Mouse (Mus musculus) spleen, postnatal 4 days (tissue): Measurements from ENCODE around the gene Il15ra.

Experiments used
- DNase-seq, 2 experiments: peaks; one replicate each; pipeline ENCODE4 v3.0.0; 2022; ENCODE audit warnings: low spot score in 2 of 2

The Il15ra gene

GRCm38 (mm10) chr2:11705201-11706025 is at the start of gene Il15ra:
Il15ra (plus strand) TSS chr2:11705290.
- DNase-seq: peak; percentile 26 to 72

GRCm38 (mm10) chr2:11657581-11657980 is 47.5 kb upstream of the Il15ra start:
- no peak for DNase-seq

- no peak for DNase-seq
Observed at GRCm38 (mm10) chr2:11659263-11659662, 45.8 kb upstream of the Il15ra start.

DNA sequence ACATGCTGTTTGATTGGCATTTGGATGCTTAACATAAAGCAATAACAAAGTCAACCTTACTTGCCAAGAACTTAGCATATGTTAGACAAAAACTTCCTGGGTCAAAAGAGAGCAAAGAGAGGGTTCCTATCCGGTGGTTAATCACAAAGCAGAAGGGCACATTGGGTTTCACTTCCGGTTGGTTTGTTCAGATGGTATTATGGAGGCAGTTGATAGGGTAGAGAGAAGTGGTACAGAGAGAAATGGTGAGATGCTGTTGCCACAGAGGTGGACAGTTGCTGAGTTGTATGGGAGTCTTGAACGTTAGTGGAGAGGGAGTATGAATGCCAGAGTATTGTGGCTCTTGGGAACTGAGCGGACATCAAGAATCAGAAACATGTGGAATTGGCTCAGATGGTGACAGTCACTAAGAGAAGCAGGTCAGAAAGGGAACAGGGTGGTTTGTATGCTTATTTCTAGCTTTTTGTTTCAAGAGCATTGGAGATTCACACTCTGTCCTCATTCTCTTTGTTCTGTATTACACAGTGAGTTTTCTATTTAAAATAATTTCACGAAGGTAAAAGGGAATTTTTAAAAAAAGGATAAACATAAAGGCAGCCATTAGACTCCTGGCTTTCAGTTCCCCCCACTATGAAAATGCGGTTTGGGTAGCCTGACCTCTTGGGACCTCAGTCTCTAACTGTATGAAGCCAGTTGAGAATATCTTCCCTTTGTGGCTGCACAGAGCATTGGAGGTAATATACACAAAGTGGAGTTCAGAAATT is 42.8 kb upstream of the Il15ra start:
- DNase-seq: no peak

DNA sequence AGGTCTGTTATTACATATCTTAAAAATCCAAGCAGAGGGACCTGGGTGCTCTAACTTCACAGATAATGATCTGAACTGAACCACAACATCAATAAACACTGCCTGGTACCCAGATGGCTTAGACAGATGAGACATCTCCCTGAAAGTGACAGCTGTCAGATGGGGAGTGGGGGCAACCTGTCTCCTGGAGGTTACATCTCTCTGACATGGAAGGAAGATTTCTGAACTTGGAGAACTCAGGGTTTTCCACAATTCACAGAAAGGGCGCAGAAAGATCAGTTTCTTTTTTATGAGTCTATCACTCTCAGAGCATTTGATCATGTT is 42.2 kb upstream of the Il15ra start:
- DNase-seq: no peak

GRCm38 (mm10) chr2:11663961-11664360 is 41.1 kb upstream of the Il15ra start:
- DNase-seq: peak; percentile 79 to 89

- DNase-seq: peak in 1 of 2 experiments; percentile 76
Observed at GRCm38 (mm10) chr2:11664367-11664766, 40.7 kb upstream of the Il15ra start.

DNA sequence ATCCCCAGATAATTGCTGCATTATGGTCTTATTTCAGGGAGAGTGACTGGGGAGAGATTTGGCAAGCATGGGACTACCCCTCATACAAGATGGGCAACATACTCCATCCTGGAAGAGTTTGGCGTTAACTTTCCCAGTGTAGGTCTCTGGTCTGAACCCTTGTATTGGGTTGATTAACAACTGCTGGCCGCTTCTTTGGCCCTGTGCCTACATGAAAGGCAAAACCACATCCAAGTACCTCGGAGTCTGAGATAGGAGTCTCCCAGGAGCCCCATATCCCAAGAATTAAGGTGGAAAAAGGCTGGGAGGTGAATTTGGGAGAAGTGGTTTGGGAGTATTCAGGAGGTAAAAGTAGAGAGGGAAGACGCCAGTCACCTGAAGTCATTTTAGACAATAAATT is 40.3 kb upstream of the Il15ra start:
- DNase-seq: no peak

- no peak for DNase-seq
Observed at GRCm38 (mm10) chr2:11665326-11665725, 39.8 kb upstream of the Il15ra start.

GRCm38 (mm10) chr2:11672144-11672543 is 32.9 kb upstream of the Il15ra start:
- DNase-seq: peak in 1 of 2 experiments; percentile 23

- no peak for DNase-seq
Observed at GRCm38 (mm10) chr2:11679626-11680025, 25.5 kb upstream of the Il15ra start.

GRCm38 (mm10) chr2:11682712-11683111 is 22.4 kb upstream of the Il15ra start:
- DNase-seq: no peak

GRCm38 (mm10) chr2:11686512-11686911 is 18.6 kb upstream of the Il15ra start:
- DNase-seq: no peak

DNA sequence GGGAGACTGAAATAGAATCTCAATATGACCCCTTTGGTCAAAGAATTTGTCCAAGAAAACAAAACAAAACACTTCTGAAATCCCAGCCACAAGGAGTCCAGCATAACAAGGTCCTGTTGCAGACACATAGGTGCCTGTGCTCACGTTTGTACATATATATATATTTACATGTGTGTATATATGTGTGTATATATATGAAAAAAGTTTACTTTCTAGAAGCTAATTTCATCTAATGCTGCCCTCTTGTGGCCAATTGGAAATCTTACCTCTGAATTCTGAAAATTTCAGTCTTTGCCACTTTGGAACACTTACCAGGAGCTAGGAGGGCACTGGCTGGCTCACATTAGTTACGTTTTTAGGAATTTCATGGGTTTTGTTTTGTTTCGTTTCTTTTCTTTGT is 17.7 kb upstream of the Il15ra start:
- DNase-seq: no peak

DNA sequence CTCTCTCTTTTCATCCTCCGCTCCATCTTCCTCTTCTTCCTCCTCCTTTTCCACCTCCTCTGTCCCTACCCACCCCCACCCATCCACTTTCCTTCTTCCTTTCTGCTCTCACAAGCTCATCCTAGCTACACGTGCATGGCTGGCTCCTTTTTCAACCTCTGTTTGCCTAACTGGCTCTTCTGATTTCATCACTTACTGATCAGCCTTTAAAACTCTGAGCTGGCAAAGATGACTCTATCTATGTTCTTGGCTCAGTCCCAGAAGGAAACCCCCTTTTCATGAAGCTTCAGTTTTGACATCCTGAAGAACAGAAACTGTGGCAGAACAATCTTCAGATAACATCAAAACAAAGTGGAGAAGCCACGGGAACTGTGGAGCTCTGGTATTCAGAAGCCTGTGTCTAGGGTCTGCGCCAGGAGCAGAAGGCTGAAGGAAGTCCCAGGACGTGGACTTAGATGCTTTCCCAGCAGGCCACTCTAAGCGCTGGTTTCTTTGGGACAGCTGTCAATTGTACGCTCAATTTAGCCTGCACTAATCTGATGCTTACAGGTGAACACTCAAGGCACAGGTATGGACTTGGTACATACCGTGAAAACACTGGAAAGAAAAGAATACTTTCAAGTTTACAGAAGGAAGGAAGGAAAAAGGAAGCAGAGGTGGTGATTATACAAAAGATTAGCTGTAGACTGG is 14.7 kb upstream of the Il15ra start:
- no peak for DNase-seq

GRCm38 (mm10) chr2:11693352-11693751 is 11.7 kb upstream of the Il15ra start:
- no peak for DNase-seq

DNA sequence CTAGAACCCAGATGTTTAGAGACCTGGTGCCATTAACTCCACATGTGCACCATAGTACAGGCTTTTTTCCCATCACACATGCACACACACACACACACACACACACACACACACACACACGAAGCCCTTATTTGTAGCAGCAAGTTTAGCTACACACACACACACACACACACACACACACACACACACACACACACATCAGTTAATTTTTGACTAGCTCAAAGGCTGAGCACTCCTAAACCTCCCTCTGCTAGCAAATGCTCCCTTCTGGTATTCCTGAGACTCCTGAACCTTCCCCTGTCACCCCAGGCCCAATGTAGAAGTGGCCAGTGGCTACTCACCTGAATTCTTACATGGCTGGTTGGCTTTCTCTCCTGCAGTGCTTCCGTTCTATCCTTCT is 11.0 kb upstream of the Il15ra start:
- DNase-seq: no peak

DNA sequence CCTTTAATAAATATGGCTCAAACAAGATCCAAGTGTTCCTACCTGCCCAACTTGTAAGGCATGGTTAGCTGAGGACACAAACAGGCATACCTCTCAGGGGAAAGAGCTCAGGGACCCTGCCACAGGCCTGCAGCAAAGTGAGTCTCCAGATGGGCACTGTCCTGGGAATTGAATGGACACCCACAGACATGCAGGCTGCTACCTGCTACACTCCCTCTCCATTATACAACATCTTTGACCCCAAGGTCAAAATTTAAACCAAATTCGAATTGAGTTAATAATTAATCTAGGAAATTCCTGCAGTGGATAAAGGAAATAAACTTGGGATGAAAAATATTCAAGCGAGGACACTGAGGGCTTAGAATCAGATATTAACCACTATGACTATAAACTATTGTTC is 9.2 kb upstream of the Il15ra start:
- DNase-seq: no peak

- DNase-seq: no peak
Observed at GRCm38 (mm10) chr2:11698994-11699393, 6.1 kb upstream of the Il15ra start.

DNA sequence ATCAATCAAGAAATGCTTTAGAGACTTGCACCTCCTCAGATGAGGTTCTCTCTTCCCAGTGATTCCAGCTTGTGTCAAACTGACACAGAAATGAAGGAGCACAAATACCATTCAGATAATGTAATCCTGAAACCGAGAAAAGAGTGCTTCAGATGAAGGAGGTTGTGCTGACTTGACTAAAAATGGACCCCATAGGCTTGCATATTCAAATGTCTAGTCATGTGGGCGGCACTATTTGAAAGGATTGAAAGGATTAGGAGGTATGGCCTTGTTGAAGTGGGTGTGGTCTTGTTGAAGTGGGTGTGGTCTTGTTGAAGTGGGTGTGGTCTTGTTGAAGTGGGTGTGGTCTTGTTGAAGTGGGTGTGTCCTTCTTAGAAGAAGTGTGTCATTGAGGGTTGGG is 5.2 kb upstream of the Il15ra start:
- DNase-seq: no peak

- no peak for DNase-seq
Observed at GRCm38 (mm10) chr2:11706030-11706745, 1.1 kb downstream of the Il15ra start.

- no peak for DNase-seq
Observed at GRCm38 (mm10) chr2:11706746-11707065, 1.6 kb downstream of the Il15ra start.
